Mouse (Mus musculus) heart, postnatal 0 days (tissue): Measurements from ENCODE around the gene Tmx4.

Experiments used
- CTCF ChIP-seq: IDR thresholded peaks from 2 replicates; pipeline ENCODE4 v1.5.1; 2016; ENCODE audit warnings: antibody characterized with exemption, control low read depth, low read depth
- EP300 ChIP-seq: IDR thresholded peaks from 2 replicates; pipeline ENCODE4 v1.6.1; 2016; ENCODE audit warnings: antibody characterized with exemption, low read depth

GRCm38 (mm10) chr2:134545116-134545515, 98.8 kb downstream of the Tmx4 start:
- TF ChIP-seq CTCF (no peak), EP300 (no peak)
